Mouse (Mus musculus) kidney, embryonic 15.5 days (tissue): ENCODE measurements around the gene Rbm33. TPM values are rescaled to one million over a fixed set of nuclear protein-coding genes. Genes with fewer than 3 reads are reported as not detected.

ENCODE experiments used
- ATAC-seq: fragments of 200-750 bp; cut with Nextera tagmentation; replicated peaks from 2 replicates; pipeline ENCODE4 v1.8.0; 2017; ENCODE audit warnings: moderate TSS enrichment; ENCODE audit not compliant: low FRiP score
- H3K27ac ChIP-seq: fragments of 300-500 bp; sonication (generic); 2 replicates; pipeline ENCODE4 v1.5.1; 2015; ENCODE audit warnings: mild to moderate bottlenecking, inconsistent platforms
- H3K27me3 ChIP-seq: fragments of 300-500 bp; sonication (generic); 2 replicates; pipeline ENCODE4 v1.6.1; 2015; ENCODE audit warnings: inconsistent platforms
- H3K36me3 ChIP-seq: fragments of 300-500 bp; sonication (generic); 2 replicates; pipeline ENCODE4 v1.6.1; 2015; ENCODE audit warnings: inconsistent platforms
- H3K4me1 ChIP-seq: fragments of 300-500 bp; sonication (generic); 2 replicates; pipeline ENCODE4 v1.6.1; 2015; ENCODE audit warnings: inconsistent platforms
- H3K4me2 ChIP-seq: fragments of 300-500 bp; sonication (generic); 2 replicates; pipeline ENCODE4 v1.6.1; 2015; ENCODE audit warnings: moderate library complexity, mild to moderate bottlenecking, inconsistent platforms
- H3K4me3 ChIP-seq: fragments of 300-500 bp; sonication (generic); replicated peaks from 2 replicates; pipeline ENCODE4 v1.5.1; 2015; ENCODE audit warnings: mild to moderate bottlenecking, inconsistent platforms
- H3K9ac ChIP-seq: fragments of 300-500 bp; sonication (generic); 2 replicates; pipeline ENCODE4 v1.6.1; 2015; ENCODE audit warnings: mild to moderate bottlenecking, inconsistent platforms
- H3K9me3 ChIP-seq: fragments of 300-500 bp; sonication (generic); replicated peaks from 2 replicates; pipeline ENCODE4 v1.6.1; 2016; ENCODE audit warnings: inconsistent platforms
- WGBS: fragments of 180-500 bp; shearing (Covaris S2); methylation state at CpG from one replicate; pipeline ENCODE4 v1.1.7; 2015; ENCODE audit warnings: mixed read lengths; 5-methylcytosine and 5-hydroxymethylcytosine counted together
- polyA plus RNA-seq: library from polyadenylated mRNA; unstranded; fragments of >200 nt; fragmentation: Nextera tagmentation; extraction: Ambion mirVana; gene quantifications from 2 replicates; pipeline ENCODE4 v1.2.1, GENCODE M21; 2015

Gene Rbm33
- polyA plus RNA-seq, 1 experiment from 2014 or later, result 10.8 TPM

DNA sequence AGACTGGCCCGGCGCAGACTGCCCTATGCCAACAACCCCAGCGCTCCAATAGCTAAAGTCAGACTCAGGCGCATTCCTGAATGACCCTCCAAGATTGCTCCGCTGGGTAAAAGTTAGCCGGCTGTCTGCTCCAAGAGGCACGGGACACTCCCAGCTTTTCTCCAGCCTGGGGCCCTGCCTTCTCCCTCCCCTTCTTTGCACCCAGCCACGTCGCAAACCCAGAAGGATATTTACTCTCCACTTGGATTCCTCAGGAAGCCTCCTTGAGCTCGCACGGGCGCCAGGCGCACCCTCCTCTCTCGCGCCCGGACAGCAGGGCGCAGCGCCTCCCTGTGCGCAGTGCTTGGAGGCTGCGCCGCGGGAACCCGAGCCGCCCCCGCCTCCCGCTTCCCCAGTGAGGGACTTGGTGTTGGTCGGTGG lies 141.9 kb downstream of the Rbm33 start:
- Histone ChIP-seq H3K9ac (no peak overlapping the region), H3K4me1 (peaks cover 55% of the 10 kb centered on the region), H3K4me2 (peak overlapping the region; percentile 67), H3K36me3 (no peaks in the 10 kb centered on the region), H3K9me3 (no peaks in the 10 kb centered on the region), H3K27ac (no peak overlapping the region), H3K4me3 (peak overlapping the region; percentile 42), H3K27me3 (peaks cover 96% of the 10 kb centered on the region)
- ATAC-seq, result peak; percentile 38; the same call in 1 of the 2 replicates
- WGBS, result 0% methylated on average over 27 of the region's 27 CpGs

- no peak for ATAC-seq
- Histone ChIP-seq H3K9me3 (no peaks in the 10 kb centered on the region), H3K36me3 (no peaks in the 10 kb centered on the region), H3K27ac (no peak overlapping the region), H3K9ac (no peak overlapping the region), H3K4me3 (peak overlapping the region; percentile 8; the same call in 1 of the 2 replicates), H3K4me1 (peaks cover 63% of the 10 kb centered on the region), H3K4me2 (peak overlapping the region; percentile 67), H3K27me3 (peaks cover 98% of the 10 kb centered on the region)
- WGBS, result 2% methylated on average over 41 of the region's 41 CpGs
These were observed 142.7 kb downstream of the Rbm33 start for GRCm38 (mm10) chr5:28459456-28460225.

GRCm38 (mm10) chr5:28460556-28461350 lies 143.8 kb downstream of the Rbm33 start:
- WGBS, result 1% methylated on average over 17 of the region's 17 CpGs
- no peak overlapping the region for H3K9ac ChIP-seq
- no peak for ATAC-seq
- H3K4me1 ChIP-seq, result peaks cover 74% of the 10 kb centered on the region
- H3K27me3 ChIP-seq, result peaks cover 99% of the 10 kb centered on the region
- H3K4me3 ChIP-seq, result no peak overlapping the region
- H3K36me3 ChIP-seq, result no peaks in the 10 kb centered on the region
- H3K4me2 ChIP-seq, result no peak overlapping the region
- no peaks in the 10 kb centered on the region for H3K9me3 ChIP-seq
- H3K27ac ChIP-seq, result no peak overlapping the region

- no peak overlapping the region for H3K4me3 ChIP-seq
- H3K4me2 ChIP-seq, result no peak overlapping the region
- H3K4me1 ChIP-seq, result peaks cover 80% of the 10 kb centered on the region
- WGBS, result 8% methylated on average over 11 of the region's 11 CpGs
- ATAC-seq, result no peak
- H3K36me3 ChIP-seq, result no peaks in the 10 kb centered on the region
- H3K9me3 ChIP-seq, result no peaks in the 10 kb centered on the region
- peaks cover 99% of the 10 kb centered on the region for H3K27me3 ChIP-seq
- H3K9ac ChIP-seq, result no peak overlapping the region
- no peak overlapping the region for H3K27ac ChIP-seq
These were observed 144.5 kb downstream of the Rbm33 start for GRCm38 (mm10) chr5:28461376-28461775.

GRCm38 (mm10) chr5:28462741-28463590 lies 146.0 kb downstream of the Rbm33 start:
- ATAC-seq, result peak; percentile 50; the same call in 1 of the 2 replicates
- peak overlapping the region; percentile 67 for H3K27ac ChIP-seq
- peak overlapping the region; percentile 54 for H3K4me3 ChIP-seq
- 1% methylated on average over 33 of the region's 33 CpGs for WGBS
- peak overlapping the region; percentile 92 for H3K4me2 ChIP-seq
- H3K27me3 ChIP-seq, result peaks cover 100% of the 10 kb centered on the region
- no peaks in the 10 kb centered on the region for H3K9me3 ChIP-seq
- no peak overlapping the region for H3K9ac ChIP-seq
- peaks cover 82% of the 10 kb centered on the region for H3K4me1 ChIP-seq
- H3K36me3 ChIP-seq, result no peaks in the 10 kb centered on the region

DNA sequence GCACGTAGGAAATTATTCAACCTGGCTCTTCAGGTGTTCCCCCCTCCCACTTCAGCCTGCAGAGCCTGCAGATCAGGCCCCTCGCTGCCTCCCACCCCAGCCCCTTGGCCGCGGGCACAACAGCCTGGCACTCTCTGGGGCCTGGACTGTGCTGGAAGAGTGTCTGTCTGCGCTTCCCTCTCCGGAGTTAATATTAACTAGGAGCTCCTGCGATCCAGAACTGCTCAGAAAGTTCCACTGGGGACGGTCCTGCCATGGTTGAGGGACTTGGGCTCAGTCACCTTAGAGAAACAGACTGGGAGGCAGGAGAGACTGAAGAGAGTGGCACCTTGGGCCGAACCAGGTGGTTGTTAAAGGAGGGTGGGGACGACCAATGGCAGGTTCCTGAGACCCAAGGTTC lies 146.7 kb downstream of the Rbm33 start:
- H3K36me3 ChIP-seq, result no peaks in the 10 kb centered on the region
- 4% methylated on average over 10 of the region's 10 CpGs for WGBS
- peak; percentile 87 for ATAC-seq
- H3K27ac ChIP-seq, result peak overlapping the region; percentile 67
- peak overlapping the region; percentile 92 for H3K4me2 ChIP-seq
- H3K4me1 ChIP-seq, result peaks cover 75% of the 10 kb centered on the region
- no peaks in the 10 kb centered on the region for H3K9me3 ChIP-seq
- peak overlapping the region; percentile 32; the same call in 1 of the 2 replicates for H3K9ac ChIP-seq
- peak overlapping the region; percentile 54 for H3K4me3 ChIP-seq
- H3K27me3 ChIP-seq, result peaks cover 100% of the 10 kb centered on the region

DNA sequence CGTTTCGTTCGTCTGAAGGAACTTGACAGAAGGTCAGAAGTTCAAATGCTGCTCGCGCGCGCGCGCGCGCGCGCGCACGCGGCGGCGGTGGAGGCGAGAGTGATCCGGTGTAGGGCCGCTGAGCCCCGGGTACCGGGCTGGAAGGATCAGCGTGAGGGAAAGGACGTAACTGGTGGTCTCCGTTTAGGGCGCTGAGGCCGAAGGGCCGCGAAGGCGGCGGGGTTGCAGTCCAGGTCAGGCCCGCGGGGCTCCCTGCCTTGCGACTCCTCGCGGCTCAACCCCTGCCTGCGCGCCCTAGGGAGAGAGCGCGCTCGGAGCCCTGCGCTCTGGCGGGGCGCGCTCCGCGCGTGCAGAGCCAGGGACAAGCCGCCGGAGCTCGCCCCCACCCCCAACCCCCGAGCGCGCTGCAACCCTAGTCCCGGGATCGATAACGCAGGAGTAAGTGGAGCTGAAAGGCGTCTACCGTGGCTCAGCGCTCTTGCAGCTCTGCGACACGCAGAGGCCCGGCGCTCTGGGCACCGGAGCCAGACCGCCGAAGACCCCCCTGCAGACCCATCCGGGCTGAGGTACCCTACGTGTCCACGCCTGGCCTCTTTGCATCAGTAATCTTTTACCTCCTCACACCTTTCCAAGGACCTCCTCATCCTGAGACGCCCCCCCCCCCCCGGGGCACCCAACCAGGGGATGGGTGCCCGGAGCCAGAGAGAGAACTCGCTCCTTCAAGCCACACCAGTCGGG lies 147.6 kb downstream of the Rbm33 start:
- peak overlapping the region; percentile 32 for H3K9ac ChIP-seq
- no peaks in the 10 kb centered on the region for H3K9me3 ChIP-seq
- H3K4me3 ChIP-seq, result peak overlapping the region; percentile 54
- peaks cover 100% of the 10 kb centered on the region for H3K27me3 ChIP-seq
- no peak for ATAC-seq
- H3K4me1 ChIP-seq, result peaks cover 66% of the 10 kb centered on the region
- WGBS, result under 1% methylated on average over 76 of the region's 76 CpGs
- H3K36me3 ChIP-seq, result no peaks in the 10 kb centered on the region
- peak overlapping the region; percentile 67 for H3K27ac ChIP-seq
- peak overlapping the region; percentile 92 for H3K4me2 ChIP-seq

DNA sequence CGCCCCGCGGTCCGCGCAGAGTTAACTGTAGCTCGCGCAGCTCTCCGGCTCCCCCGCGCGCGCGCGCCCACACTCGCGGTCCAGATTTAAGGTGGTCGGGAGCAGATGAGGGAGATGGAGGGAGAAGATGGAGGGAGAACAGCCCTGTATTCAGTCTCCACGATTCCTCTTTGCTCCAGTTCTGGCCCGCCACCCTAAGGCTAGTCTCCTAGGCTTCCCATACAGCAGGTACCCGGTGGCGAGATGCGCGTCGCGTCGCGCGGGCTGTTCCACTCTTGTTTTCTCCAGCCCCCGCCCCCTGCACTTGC lies 148.1 kb downstream of the Rbm33 start:
- H3K4me2 ChIP-seq, result peak overlapping the region; percentile 92
- no peaks in the 10 kb centered on the region for H3K9me3 ChIP-seq
- H3K36me3 ChIP-seq, result no peaks in the 10 kb centered on the region
- H3K27ac ChIP-seq, result peak overlapping the region; percentile 67; the same call in 1 of the 2 replicates
- H3K9ac ChIP-seq, result no peak overlapping the region
- peak overlapping the region; percentile 54 for H3K4me3 ChIP-seq
- H3K27me3 ChIP-seq, result peaks cover 100% of the 10 kb centered on the region
- peaks cover 61% of the 10 kb centered on the region for H3K4me1 ChIP-seq
- WGBS, result under 1% methylated on average over 29 of the region's 29 CpGs
- no peak for ATAC-seq

- no peak overlapping the region for H3K9ac ChIP-seq
- ATAC-seq, result no peak
- peaks cover 98% of the 10 kb centered on the region for H3K27me3 ChIP-seq
- peak overlapping the region; percentile 54 for H3K4me3 ChIP-seq
- no peaks in the 10 kb centered on the region for H3K36me3 ChIP-seq
- H3K9me3 ChIP-seq, result no peaks in the 10 kb centered on the region
- H3K4me2 ChIP-seq, result peak overlapping the region; percentile 92
- under 1% methylated on average over 18 of the region's 18 CpGs for WGBS
- H3K4me1 ChIP-seq, result peaks cover 56% of the 10 kb centered on the region
- H3K27ac ChIP-seq, result no peak overlapping the region
These were observed 148.6 kb downstream of the Rbm33 start for GRCm38 (mm10) chr5:28465526-28465925.

DNA sequence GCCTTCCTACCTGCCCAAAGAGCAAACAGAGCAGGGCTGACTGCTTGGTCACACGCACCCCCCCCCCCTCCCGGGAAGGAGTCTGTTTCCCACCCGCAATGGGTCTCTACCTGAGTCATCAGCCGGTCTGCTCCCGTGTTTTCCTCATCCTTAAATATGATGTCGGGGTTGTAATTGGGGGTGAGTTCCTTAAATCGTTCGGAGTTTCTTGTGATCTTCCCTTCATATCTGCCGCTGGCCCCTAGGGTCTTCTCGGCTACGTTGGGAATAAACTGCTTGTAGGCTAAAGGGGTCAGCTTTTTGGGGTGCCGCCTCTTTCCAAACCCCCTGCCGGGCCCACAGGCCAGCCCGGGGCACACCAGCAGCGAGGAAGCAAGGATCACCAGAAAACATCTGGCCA lies 149.4 kb downstream of the Rbm33 start:
- H3K4me3 ChIP-seq, result peak overlapping the region; percentile 54
- H3K4me2 ChIP-seq, result peak overlapping the region; percentile 92
- ATAC-seq, result no peak
- H3K27me3 ChIP-seq, result peaks cover 97% of the 10 kb centered on the region
- under 1% methylated on average over 14 of the region's 15 CpGs for WGBS
- H3K9me3 ChIP-seq, result no peaks in the 10 kb centered on the region
- peaks cover 51% of the 10 kb centered on the region for H3K4me1 ChIP-seq
- H3K9ac ChIP-seq, result 0 out of 2 replicates have a peak overlapping the region, but pooled peaks have one; percentile 7
- H3K36me3 ChIP-seq, result no peaks in the 10 kb centered on the region
- no peak overlapping the region for H3K27ac ChIP-seq

DNA sequence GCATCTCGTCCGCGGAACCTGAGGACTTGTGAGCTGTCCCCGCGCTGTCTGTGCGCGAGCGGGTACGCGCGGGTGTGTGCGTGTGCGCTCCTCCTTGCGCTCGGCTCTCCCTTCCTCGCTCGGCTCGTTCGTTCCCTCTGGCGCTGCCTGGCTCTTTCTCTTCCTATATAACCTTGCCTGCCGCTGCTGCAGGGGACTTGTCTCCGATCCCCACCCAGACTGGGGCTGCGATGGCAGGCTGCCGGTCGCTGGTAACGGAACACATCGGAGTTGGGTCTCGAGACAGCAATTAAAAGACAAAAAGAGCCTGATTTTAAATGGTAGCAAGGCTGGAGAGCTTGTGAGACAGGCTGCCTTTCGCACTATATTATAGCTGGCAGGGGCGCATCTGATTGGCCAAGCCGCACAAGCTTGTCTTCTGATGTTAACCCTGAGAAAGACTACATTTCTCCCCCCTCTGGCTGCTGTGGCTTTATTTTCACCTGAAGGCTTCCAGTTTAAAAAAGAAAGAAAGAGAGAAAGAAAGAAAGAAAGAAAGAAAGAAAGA lies 149.9 kb downstream of the Rbm33 start, which contains the start of gene Shh:
Gene Shh, minus strand, starts transcription at position 497 of the 547 bp plus-strand sequence.
- no peak for ATAC-seq
- peak within 1 kb of the TSS; percentile 54 for H3K4me3 ChIP-seq
- H3K4me2 ChIP-seq, result peak within 1 kb of the TSS; percentile 92
- H3K9ac ChIP-seq, result 0 out of 2 replicates have a peak within 1 kb of the TSS, but pooled peaks have one; percentile 7
- no peaks in the 10 kb centered on the region for H3K36me3 ChIP-seq
- under 1% methylated on average over 31 of the region's 31 CpGs for WGBS
- H3K27me3 ChIP-seq, result peaks cover 97% of the 10 kb centered on the region
- H3K27ac ChIP-seq, result no peak within 1 kb of the TSS
- peaks cover 48% of the 10 kb centered on the region for H3K4me1 ChIP-seq
- no peaks in the 10 kb centered on the region for H3K9me3 ChIP-seq
